Mouse (Mus musculus) intestine, postnatal 0 days (tissue): ENCODE data around the gene Lat2. TPM values are rescaled to one million over a fixed set of nuclear protein-coding genes. Genes with fewer than 3 reads are reported as not detected.
"Not testable (repeated sequence)": the region's sequence is repeated elsewhere in the genome, so short reads cannot be mapped to it uniquely, and the experiment has no call there.

Source experiments
- ATAC-seq: fragments of 200-750 bp; cut with Nextera tagmentation; 2 replicates; pipeline ENCODE4 v1.8.0; 2017; ENCODE audit warnings: mild to moderate bottlenecking, moderate TSS enrichment, moderate library complexity
- H3K27ac ChIP-seq: fragments of 300-500 bp; sonication (generic); 2 replicates; pipeline ENCODE4 v1.5.1; 2014; ENCODE audit warnings: mild to moderate bottlenecking, low read depth, low read length, moderate library complexity
- H3K27me3 ChIP-seq: fragments of 300-500 bp; sonication (generic); replicated peaks from 2 replicates; pipeline ENCODE4 v1.6.1; 2014; ENCODE audit warnings: low read length, mixed read lengths; ENCODE audit not compliant: control insufficient read depth, insufficient read depth
- H3K36me3 ChIP-seq: fragments of 300-500 bp; sonication (generic); 2 replicates; pipeline ENCODE4 v1.6.1; 2014; ENCODE audit warnings: mild to moderate bottlenecking, moderate library complexity; ENCODE audit not compliant: control insufficient read depth, insufficient read depth
- H3K4me1 ChIP-seq: fragments of 300-500 bp; sonication (generic); replicated peaks from 2 replicates; pipeline ENCODE4 v1.6.1; 2014; ENCODE audit warnings: antibody characterized with exemption, low read length, mixed read lengths; ENCODE audit not compliant: control insufficient read depth, insufficient read depth
- H3K4me2 ChIP-seq: fragments of 300-500 bp; sonication (generic); replicated peaks from 2 replicates; pipeline ENCODE4 v1.6.1; 2014; ENCODE audit warnings: low read depth, mild to moderate bottlenecking, moderate library complexity
- H3K4me3 ChIP-seq: fragments of 300-500 bp; sonication (generic); 2 replicates; pipeline ENCODE4 v1.5.1; 2014; ENCODE audit warnings: low read depth, low read length
- H3K9ac ChIP-seq: fragments of 300-500 bp; sonication (generic); 2 replicates; pipeline ENCODE4 v1.6.1; 2014; ENCODE audit warnings: mild to moderate bottlenecking, low read depth, low read length
- H3K9me3 ChIP-seq: fragments of 300-500 bp; sonication (generic); 2 replicates; pipeline ENCODE4 v1.6.1; 2016; ENCODE audit warnings: mixed run types; ENCODE audit not compliant: control insufficient read depth
- CTCF ChIP-seq: sonication (generic); IDR thresholded peaks from 2 replicates; pipeline ENCODE4 v1.5.1; 2016; ENCODE audit warnings: low read depth, mild to moderate bottlenecking, control low read depth, antibody characterized with exemption, moderate library complexity
- WGBS: fragments of 180-500 bp; shearing (Covaris S2); extraction: QIAGEN DNeasy Blood & Tissue Kit; methylation state at CpG from one replicate; pipeline ENCODE4 v1.1.7; 2014; 5-methylcytosine and 5-hydroxymethylcytosine counted together
- polyA plus RNA-seq: library from polyadenylated mRNA; unstranded; fragments of >200 nt; fragmentation: Nextera tagmentation; extraction: Ambion mirVana; gene quantifications from 2 replicates; pipeline ENCODE4 v1.2.1, GENCODE M21; 2015

The Lat2 gene
- polyA plus RNA-seq: 1.3 and 1.4 TPM in 2 replicates

GRCm38 (mm10) chr5:134614802-134615201, at the start of gene Lat2:
Lat2 (minus strand) TSS chr5:134615025.
- Histone ChIP-seq H3K4me1 (0 out of 2 replicates have a peak, but pooled peaks cover 6% of the 10 kb centered on the region), H3K27me3 (no peaks in the 10 kb centered on the region), H3K27ac (no peak within 1 kb of the TSS), H3K36me3 (peaks cover 22% of the 10 kb centered on the region), H3K9me3 (no peaks in the 10 kb centered on the region), H3K9ac (no peak within 1 kb of the TSS), H3K4me3 (no peak within 1 kb of the TSS), H3K4me2 (no peak within 1 kb of the TSS)
- no peak for ATAC-seq
- no peak for TF ChIP-seq CTCF
- 80% methylated on average over 7 of the region's 7 CpGs for WGBS

DNA sequence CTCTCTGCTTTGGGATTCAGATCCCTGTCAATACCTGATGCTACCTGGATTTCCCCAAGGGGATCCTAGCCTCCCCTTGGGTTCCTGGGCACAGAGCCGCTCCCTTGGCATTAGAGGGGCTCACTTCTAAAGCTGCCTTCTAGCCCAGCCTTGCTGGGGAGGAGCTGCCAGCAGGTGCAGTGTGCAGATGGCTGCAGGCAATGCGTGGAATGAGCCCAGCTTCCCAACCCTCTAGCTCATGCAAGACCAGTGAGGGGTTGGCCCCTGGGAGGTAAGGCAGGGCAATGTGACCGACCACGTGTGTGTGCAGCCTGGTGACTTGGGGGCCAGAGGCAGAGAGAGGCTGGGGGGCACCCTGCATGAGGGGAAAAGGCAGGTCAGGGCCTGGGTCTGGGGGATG, 41.9 kb upstream of the Lat2 start:
- Histone ChIP-seq H3K9ac (no peak overlapping the region), H3K4me1 (no peaks in the 10 kb centered on the region), H3K36me3 (no peaks in the 10 kb centered on the region), H3K27ac (no peak overlapping the region), H3K27me3 (no peaks in the 10 kb centered on the region), H3K9me3 (no peaks in the 10 kb centered on the region), H3K4me2 (no peak overlapping the region), H3K4me3 (no peak overlapping the region)
- TF ChIP-seq CTCF: no peak
- no peak for ATAC-seq
- 87% methylated on average over 4 of the region's 4 CpGs for WGBS

DNA sequence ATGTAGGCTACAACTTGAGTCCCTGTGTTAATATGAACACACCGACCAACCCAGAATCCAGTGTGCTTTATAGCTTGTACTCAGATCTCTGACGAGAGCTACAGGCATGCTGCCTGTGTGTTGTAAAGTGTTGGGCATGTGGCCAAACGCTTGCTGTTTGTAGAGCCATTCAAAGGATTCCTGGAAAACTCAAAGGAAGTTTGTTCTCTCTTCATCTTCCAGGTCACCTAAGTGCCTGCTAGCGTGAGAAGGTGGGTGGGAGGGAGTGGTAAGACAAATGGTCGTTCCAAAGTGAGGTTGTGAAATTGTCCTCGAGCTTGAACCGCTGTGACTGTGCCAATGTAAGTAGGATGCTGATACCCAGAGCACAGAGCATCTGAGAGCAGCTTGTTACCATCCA, 37.2 kb upstream of the Lat2 start:
- no peak for TF ChIP-seq CTCF
- Histone ChIP-seq H3K4me1 (no peaks in the 10 kb centered on the region), H3K9ac (no peak overlapping the region), H3K4me2 (no peak overlapping the region), H3K27me3 (no peaks in the 10 kb centered on the region), H3K36me3 (no peaks in the 10 kb centered on the region), H3K9me3 (no peaks in the 10 kb centered on the region), H3K27ac (no peak overlapping the region), H3K4me3 (no peak overlapping the region)
- no peak for ATAC-seq
- 30% methylated on average over 7 of the region's 7 CpGs for WGBS

DNA sequence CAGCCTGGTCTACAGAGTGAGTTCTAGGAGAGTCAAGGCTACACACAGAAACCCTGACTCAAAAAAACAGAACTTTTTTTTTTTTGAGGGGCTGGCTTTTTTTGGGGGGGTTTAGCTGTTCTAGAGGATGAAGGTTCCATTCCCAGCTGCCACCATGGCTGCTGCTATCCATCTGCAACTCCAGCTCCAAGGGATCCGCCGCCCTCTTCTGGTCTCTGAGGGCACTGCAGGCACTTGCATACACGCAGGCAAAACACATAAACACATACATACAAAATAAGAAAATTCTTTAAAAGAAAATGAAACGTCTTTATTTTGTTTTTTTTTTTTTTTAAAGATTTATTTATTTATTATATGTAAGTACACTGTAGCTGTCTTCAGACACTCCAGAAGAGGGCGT, 36.1 kb upstream of the Lat2 start:
- no peak for ATAC-seq
- H3K9ac ChIP-seq: no peak overlapping the region
- H3K4me1 ChIP-seq: no peaks in the 10 kb centered on the region
- no peaks in the 10 kb centered on the region for H3K9me3 ChIP-seq
- no peak overlapping the region for H3K4me3 ChIP-seq
- H3K36me3 ChIP-seq: no peaks in the 10 kb centered on the region
- no peak overlapping the region for H3K27ac ChIP-seq
- no peaks in the 10 kb centered on the region for H3K27me3 ChIP-seq
- WGBS: 45% methylated on average over 4 of the region's 5 CpGs
- no peak overlapping the region for H3K4me2 ChIP-seq
- peak; percentile 72 for TF ChIP-seq CTCF

DNA sequence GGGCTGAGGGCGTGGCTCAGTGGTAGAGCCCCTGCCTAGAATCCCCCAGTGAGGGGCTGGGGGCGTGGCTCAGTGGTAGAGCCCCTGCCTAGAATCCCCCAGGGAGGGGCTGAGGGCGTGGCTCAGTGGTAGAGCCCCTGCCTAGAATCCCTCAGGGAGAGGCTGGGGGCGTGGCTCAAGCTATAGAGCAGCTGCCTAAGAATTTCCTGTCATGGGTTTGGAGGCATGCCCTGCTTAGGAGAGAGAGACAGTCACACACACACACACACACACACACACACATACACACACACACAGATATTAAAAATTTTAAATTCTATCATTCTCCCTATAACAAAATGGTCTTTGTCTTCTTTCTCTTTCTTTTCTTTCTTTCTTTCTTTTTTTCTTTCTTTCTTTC, 34.2 kb upstream of the Lat2 start:
- not testable (repeated sequence) for H3K4me1 ChIP-seq, H3K27me3 ChIP-seq, ATAC-seq, H3K27ac ChIP-seq, H3K4me3 ChIP-seq, H3K9ac ChIP-seq, H3K4me2 ChIP-seq, H3K36me3 ChIP-seq, H3K9me3 ChIP-seq
- WGBS: 83% methylated on average over 3 of the region's 4 CpGs

DNA sequence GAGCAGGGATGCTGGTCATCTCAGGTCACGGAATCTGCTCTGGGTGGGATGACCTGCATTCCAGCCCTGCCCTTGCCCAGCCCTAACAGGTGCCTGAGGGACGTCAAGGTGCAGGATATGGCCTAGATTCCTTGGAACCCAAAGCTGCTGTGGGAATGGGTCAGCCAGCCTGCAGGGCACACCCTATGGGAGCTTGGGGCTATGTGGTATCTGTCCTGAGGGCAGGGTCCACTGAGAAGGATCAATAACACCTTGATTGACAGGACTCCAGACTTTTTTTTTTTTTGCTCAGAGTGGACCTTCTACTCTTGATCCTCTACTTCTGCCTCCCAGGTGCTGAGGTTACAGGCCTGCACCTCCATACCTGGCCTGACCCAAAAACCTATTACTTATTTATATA, 32.6 kb upstream of the Lat2 start:
- no peak overlapping the region for H3K4me2 ChIP-seq
- WGBS: 48% methylated on average over 2 of the region's 2 CpGs
- TF ChIP-seq CTCF: no peak

DNA sequence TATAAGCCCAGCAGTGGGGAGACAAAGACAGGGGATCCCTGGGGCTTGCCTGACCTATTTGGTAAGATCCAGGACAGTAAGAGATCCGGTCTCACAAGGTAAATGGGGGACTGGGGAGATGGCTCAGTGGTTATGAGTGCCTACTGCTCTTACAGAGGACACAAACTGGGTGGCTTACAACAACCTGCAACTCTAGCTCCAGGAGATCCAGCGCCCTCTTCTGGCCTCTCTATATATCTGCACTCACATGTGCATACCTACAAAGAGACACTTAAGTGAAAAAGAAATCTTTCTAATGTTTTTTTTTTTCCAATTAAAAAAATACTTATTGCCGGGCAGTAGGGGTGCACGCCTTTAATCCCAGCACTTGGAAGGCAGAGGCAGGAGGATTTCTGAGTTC, 31.6 kb upstream of the Lat2 start:
- no peak overlapping the region for H3K4me2 ChIP-seq
- H3K4me3 ChIP-seq: no peak overlapping the region
- H3K36me3 ChIP-seq: no peaks in the 10 kb centered on the region
- ATAC-seq: no peak
- no peaks in the 10 kb centered on the region for H3K27me3 ChIP-seq
- TF ChIP-seq CTCF: no peak
- WGBS: 80% methylated on average over 4 of the region's 4 CpGs
- no peaks in the 10 kb centered on the region for H3K9me3 ChIP-seq
- no peak overlapping the region for H3K9ac ChIP-seq
- H3K4me1 ChIP-seq: no peaks in the 10 kb centered on the region
- H3K27ac ChIP-seq: no peak overlapping the region

More for the DNA sequence above, 32.6 kb upstream of the Lat2 start:
- Histone ChIP-seq H3K4me3 (no peak overlapping the region), H3K9me3 (no peaks in the 10 kb centered on the region), H3K27ac (no peak overlapping the region), H3K9ac (no peak overlapping the region), H3K4me1 (no peaks in the 10 kb centered on the region), H3K27me3 (no peaks in the 10 kb centered on the region), H3K36me3 (no peaks in the 10 kb centered on the region)
- peak; percentile 64 for ATAC-seq
